Mouse (Mus musculus) CD4-positive, CD25-positive, alpha-beta regulatory T cell, adult 4 months (primary cell): ENCODE measurements around the gene Asgr2. TPM values are rescaled to one million over a fixed set of nuclear protein-coding genes. Genes with fewer than 3 reads are reported as not detected.
"Not testable (repeated sequence)": the region's sequence is repeated elsewhere in the genome, so short reads cannot be mapped to it uniquely, and the experiment has no call there.

Experiments
- ATAC-seq: one replicate; pipeline ENCODE4 v1.8.0; 2017
- polyA plus RNA-seq, 2 experiments: library from polyadenylated mRNA; unstranded; fragments of 100-300 nt; shearing (Covaris generic); gene quantifications; one replicate each; pipeline ENCODE4 v1.2.1; 2017

The Asgr2 gene
- polyA plus RNA-seq: not detected

- no peak for ATAC-seq
These were observed at the start of gene Asgr2 for GRCm38 (mm10) chr11:70091986-70092783. Gene Asgr2, plus strand, starts transcription at chr11:70092644.

DNA sequence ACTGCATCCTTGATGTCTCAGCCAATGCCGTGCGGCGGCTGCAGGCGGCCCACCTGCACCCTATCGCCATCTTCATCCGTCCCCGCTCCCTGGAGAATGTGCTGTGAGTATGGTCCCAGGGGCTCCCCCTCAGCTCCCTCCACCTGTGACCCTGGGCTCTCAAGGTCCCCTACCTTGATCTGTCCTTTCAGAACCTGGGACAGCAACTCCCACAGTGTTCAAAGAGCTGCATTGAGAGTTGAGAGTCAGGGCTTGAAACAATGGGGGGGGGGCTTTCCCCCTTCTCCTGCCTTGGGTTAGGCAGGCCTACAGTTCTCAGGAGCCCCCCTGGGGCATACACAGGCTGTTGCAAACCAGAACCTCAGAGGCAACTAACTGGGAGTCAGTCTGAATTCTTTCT, 48.8 kb upstream of the Asgr2 start:
- no peak for ATAC-seq

DNA sequence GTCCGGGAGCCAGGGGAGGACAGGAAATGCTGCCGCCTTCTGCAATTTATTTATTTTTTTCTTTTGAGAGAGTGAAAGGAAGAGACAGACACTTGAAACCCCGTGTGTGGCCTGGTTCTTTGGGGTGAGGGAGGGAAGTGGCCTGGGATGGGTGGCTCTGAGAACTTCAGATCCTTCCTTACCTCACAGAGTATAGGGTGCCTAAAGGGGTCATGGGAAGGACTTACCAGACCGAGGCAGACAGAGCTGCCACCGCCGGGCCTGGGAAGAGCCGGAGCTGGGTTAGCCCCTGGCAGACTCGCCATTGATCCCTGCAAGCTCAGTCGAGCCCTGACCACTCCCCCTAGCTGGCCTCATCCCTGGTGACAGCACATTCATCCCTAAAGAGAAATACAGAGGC, 47.0 kb upstream of the Asgr2 start:
- no peak for ATAC-seq

GRCm38 (mm10) chr11:70049366-70049765, 43.1 kb upstream of the Asgr2 start:
- ATAC-seq: no peak

DNA sequence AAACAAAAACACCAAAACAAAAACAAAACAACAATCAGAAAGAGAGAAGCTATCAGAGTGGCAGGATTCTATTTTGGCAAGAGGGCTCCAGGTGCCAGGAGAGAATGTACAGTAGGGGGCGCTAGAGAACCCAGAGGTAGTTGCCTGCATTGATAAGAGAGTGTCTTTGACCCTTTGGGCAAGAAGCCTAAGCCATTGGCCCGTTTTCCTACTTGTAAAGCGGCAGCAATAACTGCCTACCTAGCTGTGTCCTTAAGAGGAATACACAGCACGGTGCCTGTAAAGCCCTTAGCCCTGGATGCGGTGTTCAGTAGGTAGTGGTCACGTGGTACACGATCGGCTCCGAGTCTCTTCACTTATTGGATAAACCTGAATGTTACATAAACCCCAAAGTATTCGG, 42.6 kb upstream of the Asgr2 start:
- ATAC-seq: no peak

GRCm38 (mm10) chr11:70053156-70053555, 39.3 kb upstream of the Asgr2 start:
- no peak for ATAC-seq

GRCm38 (mm10) chr11:70053898-70054570, 38.4 kb upstream of the Asgr2 start, which contains the start of gene Asgr1:
Gene Asgr1, plus strand, starts transcription at chr11:70054085.
- ATAC-seq: no peak

DNA sequence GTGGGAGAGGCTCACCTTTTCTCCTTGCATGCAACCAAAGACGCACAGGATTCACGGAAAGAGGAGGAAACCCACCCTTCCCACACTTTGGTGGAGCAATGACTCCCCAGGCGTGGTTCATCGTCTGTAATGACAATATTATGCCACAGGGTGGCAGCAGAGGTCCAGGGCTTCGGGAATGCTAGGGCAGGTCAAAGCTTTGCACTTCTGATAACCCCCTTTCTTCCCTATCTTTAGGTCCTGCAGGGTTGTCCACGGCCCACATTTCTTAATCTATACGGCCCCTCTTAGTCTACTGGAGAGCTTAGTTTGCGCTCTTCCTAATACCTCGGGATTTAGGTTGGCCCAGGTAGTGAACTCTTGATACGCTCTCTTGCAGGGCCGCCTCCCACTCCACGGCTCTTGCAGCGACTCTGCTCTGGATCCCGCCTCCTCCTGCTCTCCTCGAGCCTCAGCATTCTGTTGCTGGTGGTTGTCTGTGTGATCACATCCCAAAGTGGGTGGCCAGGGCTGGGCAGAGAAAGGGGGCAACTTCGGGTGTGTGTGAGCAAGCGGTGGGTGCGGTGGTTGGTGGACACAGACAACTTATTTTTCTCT, 36.7 kb upstream of the Asgr2 start:
- peak; percentile 49 for ATAC-seq

DNA sequence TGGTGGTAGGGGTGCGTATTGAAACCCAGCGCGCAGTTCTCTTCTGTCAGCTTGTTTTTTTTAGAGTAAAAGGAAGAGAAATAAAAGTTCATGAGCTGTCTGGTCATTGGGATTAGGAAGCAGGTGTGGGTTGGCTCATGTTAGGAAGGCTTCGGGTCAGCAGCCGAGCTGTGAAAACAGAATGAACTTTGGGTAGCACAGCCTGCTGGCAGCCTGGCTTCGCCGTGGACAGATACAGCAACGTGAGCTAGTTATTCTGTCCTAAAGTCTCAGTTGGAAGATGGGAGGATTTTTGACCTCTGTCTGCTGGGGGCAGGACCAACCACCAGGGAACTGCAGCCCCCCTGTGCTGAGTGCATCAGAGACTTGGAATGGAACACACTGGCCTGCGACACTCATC, 34.6 kb upstream of the Asgr2 start:
- ATAC-seq: no peak

DNA sequence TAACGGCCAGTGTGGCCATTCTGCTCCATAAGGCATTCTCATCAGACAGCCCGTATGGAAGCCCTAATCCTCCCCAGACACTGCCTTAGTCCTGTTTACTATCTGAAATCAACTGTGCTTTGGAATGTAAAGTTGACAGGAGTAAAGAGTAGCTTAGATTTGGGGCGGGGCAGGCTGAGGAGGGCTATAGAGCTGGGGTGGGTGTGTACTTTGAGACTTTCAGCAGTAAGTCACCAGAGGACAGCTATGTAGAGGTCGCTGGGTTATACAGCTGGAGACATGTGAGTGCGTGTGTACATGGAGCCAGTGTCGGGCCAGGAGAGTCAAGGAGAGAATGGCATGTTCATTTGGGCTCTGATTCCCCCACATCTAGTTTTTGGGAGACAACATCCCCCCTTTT, 32.5 kb upstream of the Asgr2 start:
- no peak for ATAC-seq

DNA sequence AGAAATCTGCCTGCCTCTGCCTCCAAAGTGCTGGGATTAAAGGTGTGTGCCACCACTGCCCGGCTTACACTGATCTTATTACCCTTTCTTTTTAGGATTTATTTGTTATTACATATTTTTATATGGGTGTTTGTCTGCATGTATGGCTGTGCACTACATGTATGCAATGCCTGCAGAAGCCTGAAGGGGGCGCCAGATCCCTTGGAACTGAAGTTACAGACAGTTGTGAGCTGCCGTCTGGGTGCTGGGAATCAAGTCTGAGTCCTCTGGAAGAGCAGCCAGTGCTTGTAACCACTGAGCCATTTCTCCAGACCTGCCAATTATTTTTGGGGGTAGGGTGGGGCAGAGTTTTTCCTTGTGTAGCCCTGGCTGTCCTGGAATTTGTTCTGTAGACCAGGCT, 29.4 kb upstream of the Asgr2 start:
- ATAC-seq: no peak

DNA sequence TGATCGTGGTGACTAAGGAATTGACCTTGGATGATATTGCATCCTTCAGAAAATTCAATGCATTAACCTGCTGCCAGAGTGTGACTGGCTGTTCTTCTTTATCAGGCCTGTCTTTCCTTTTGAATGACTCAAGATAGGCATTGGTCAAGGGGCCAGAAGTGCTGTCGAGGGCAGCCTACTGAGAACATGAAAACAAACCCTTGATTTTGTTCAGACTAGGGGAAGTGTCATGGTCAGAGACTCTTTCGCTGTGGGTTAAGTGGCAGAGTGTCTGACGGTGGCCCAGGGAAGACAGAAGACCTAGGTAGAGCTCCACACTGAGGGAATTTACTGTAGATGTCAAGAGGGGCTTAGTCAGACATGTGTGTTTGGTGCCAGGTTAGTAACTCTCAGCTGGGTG, 25.7 kb upstream of the Asgr2 start:
- ATAC-seq: no peak

DNA sequence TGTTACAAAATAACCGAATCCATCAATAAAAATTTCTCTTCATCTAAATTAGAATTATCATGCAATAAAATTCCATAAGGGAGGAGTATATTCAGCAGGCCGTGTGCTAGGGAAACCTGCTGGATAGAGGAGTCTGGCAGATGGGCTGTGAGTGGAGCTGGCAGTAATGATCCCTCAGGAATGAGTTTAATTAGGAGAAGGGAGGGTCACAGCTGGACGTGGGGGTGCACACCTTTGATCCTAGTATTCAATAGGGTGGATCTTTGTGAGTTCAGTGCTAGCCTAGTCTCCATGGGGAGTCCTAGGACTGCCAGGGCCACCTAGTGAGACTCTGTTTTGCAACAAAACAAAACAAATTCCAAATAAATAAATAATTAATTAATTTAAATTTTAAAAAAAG, 24.2 kb upstream of the Asgr2 start:
- ATAC-seq: no peak

- no peak for ATAC-seq
These were observed 22.4 kb upstream of the Asgr2 start for GRCm38 (mm10) chr11:70070057-70070456.

DNA sequence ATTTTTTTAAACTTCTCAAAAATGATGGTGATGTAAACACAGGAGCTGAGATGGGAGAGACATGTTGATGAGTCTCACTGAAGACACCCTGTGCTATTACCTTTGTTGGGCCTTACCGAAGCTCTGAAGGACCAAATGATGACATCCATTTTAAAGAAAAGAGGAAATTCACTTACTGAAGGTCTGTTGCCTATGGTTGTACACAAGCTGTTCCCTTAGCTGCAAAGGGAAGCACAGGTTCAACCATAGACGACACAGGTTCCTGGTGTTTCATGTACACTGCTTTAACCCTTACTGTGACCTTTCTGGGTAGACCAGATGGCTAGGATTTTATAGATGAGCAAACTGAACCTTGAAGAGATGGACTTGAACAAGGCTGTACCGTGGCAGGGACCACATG, 21.8 kb upstream of the Asgr2 start:
- ATAC-seq: not testable (repeated sequence)

GRCm38 (mm10) chr11:70074379-70075071, 17.9 kb upstream of the Asgr2 start:
- peak; percentile 43 for ATAC-seq

DNA sequence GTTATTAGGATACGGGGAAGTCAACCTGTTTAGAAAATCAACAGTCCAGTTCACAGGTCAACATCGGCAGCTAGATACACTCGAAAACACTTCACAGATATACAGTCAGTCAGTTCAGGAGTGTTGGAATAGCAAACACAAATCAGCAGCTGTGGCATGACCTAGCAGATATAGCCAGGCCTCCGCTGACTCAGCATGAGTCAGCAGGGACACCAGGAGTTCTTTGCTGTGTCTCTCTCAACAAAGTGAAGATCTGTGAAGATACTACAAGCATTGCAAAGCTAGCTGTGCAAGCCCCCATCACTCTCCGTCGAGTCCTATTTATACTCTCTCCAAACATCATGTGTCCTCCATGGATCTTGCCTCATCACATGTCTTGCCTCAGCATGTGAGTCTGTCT, 16.9 kb upstream of the Asgr2 start:
- no peak for ATAC-seq

DNA sequence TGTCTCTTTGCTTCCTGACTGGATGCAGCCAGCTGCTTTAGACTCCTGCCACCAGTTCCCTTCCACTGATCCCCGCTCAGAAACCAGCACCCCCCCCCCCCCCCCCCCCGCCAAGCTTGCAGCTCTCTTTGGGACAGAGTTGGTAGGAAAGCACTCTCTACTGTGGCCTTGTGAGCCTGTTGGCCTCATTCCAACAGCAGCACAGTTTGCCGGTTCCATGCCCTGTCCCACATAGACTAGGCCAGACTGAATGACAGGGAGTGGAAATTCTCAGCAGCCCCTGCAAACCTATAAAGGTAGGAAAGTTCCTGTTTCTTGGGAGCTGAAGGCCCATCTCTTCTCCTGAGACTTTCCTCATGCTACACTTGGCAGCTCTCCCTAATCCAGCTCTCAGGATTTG, 15.0 kb upstream of the Asgr2 start:
- ATAC-seq: no peak

DNA sequence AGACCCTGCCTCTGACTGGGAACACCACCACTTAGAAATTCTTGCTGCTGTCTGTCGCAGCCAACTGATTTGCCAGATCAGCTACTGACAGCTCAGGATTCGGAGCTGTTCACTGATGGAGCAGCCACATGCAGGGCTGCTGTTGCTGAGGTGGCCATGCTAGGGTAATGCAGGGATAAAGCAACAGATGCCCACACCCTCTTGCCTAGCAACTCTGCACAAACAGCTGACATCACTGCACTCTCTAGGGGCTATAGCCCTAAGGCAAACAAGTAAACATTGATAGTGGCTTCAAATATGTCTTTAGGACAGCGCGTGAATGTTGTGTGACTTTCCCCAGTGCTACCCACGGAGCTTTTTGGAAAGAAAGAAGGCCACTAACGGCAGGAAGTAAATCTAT, 13.3 kb upstream of the Asgr2 start:
- no peak for ATAC-seq

GRCm38 (mm10) chr11:70079928-70080327, 12.5 kb upstream of the Asgr2 start:
- ATAC-seq: peak; percentile 88

GRCm38 (mm10) chr11:70080803-70081590, 11.4 kb upstream of the Asgr2 start:
- ATAC-seq: no peak

GRCm38 (mm10) chr11:70084563-70084962, 7.9 kb upstream of the Asgr2 start:
- ATAC-seq: no peak
